Mouse (Mus musculus): Measurements from ENCODE around the gene A630001G21Rik. TPM values are rescaled to one million over a fixed set of nuclear protein-coding genes. Genes with fewer than 3 reads are reported as not detected.

The A630001G21Rik gene
- total RNA-seq, 1 experiment, result 0.76 TPM

- no peak overlapping the region for H3K9ac ChIP-seq (ENCODE audit: insufficient read depth, low read depth, low read length, poor library complexity, severe bottlenecking)
- no peak overlapping the region for H3K27ac ChIP-seq (ENCODE audit: insufficient read depth, low read depth, low read length, poor library complexity, severe bottlenecking)
- in situ Hi-C loops (cut with MboI; ENCODE audit: low sequenced_read_pairs in 2 of 2, unreplicated experiment in 2 of 2), result no loop called here
- TF ChIP-seq CHD2 (IDR thresholded peaks at IDR 0.05; ENCODE audit: low read depth, low read length), result no peak
- no peak for TF ChIP-seq ZC3H11A (IDR thresholded peaks at IDR 0.05; ENCODE audit: borderline replicate concordance, low read depth, low read length)
- no peak for TF ChIP-seq ZNF384 (IDR thresholded peaks at IDR 0.05; ENCODE audit: low read depth, low read length)
- TF ChIP-seq MAFK (IDR thresholded peaks at IDR 0.05; ENCODE audit: insufficient read depth, low read depth, low read length), result no peak
- TF ChIP-seq HCFC1 (IDR thresholded peaks at IDR 0.05; ENCODE audit: borderline replicate concordance, insufficient read depth, low read length), result no peak
- H3K9me3 ChIP-seq (ENCODE audit: control insufficient read depth, insufficient read depth, low read depth, low read length), result no peaks in the 10 kb centered on the region
- no peak for DNase-seq (ENCODE audit: low read depth, low spot score)
- no peaks in the 10 kb centered on the region for H3K4me1 ChIP-seq (ENCODE audit: control insufficient read depth in 2 of 2, insufficient read depth in 2 of 2, low read length in 2 of 2, poor library complexity in 1 of 2)
- no peak overlapping the region for H3K4me3 ChIP-seq (ENCODE audit: insufficient read depth in 1 of 2, low read depth in 1 of 2, low read length in 2 of 2, poor library complexity in 1 of 2, severe bottlenecking in 1 of 2)
- H3K36me3 ChIP-seq (ENCODE audit: control insufficient read depth, insufficient read depth, low read length, poor library complexity, severe bottlenecking), result no peaks in the 10 kb centered on the region
These were observed 80.5 kb downstream of the A630001G21Rik start for GRCm38 (mm10) chr1:85697721-85698493.

GRCm38 (mm10) chr1:85695646-85696045 lies 82.8 kb downstream of the A630001G21Rik start:
- Histone ChIP-seq H3K4me3 (ENCODE audit: insufficient read depth in 1 of 2, low read depth in 1 of 2, low read length in 2 of 2, poor library complexity in 1 of 2, severe bottlenecking in 1 of 2) (no peak overlapping the region), H3K9me3 (ENCODE audit: control insufficient read depth, insufficient read depth, low read depth, low read length) (no peaks in the 10 kb centered on the region), H3K27ac (ENCODE audit: insufficient read depth, low read depth, low read length, poor library complexity, severe bottlenecking) (no peak overlapping the region), H3K9ac (ENCODE audit: insufficient read depth, low read depth, low read length, poor library complexity, severe bottlenecking) (no peak overlapping the region), H3K36me3 (ENCODE audit: control insufficient read depth, insufficient read depth, low read length, poor library complexity, severe bottlenecking) (no peaks in the 10 kb centered on the region), H3K4me1 (ENCODE audit: control insufficient read depth in 2 of 2, insufficient read depth in 2 of 2, low read length in 2 of 2, poor library complexity in 1 of 2) (no peaks in the 10 kb centered on the region)
- TF ChIP-seq ZNF384 (IDR thresholded peaks at IDR 0.05; ENCODE audit: low read depth, low read length) (no peak), HCFC1 (IDR thresholded peaks at IDR 0.05; ENCODE audit: borderline replicate concordance, insufficient read depth, low read length) (no peak), CHD2 (IDR thresholded peaks at IDR 0.05; ENCODE audit: low read depth, low read length) (no peak), ZC3H11A (IDR thresholded peaks at IDR 0.05; ENCODE audit: borderline replicate concordance, low read depth, low read length) (no peak), MAFK (IDR thresholded peaks at IDR 0.05; ENCODE audit: insufficient read depth, low read depth, low read length) (no peak)
- no peak for DNase-seq (ENCODE audit: low read depth, low spot score)
- in situ Hi-C loops (cut with MboI; ENCODE audit: low sequenced_read_pairs in 2 of 2, unreplicated experiment in 2 of 2), result no loop called here

GRCm38 (mm10) chr1:85693280-85693679 lies 85.2 kb downstream of the A630001G21Rik start:
- no peak overlapping the region for H3K4me3 ChIP-seq (ENCODE audit: insufficient read depth in 1 of 2, low read depth in 1 of 2, low read length in 2 of 2, poor library complexity in 1 of 2, severe bottlenecking in 1 of 2)
- in situ Hi-C loops (cut with MboI; ENCODE audit: low sequenced_read_pairs in 2 of 2, unreplicated experiment in 2 of 2), result no loop called here
- H3K36me3 ChIP-seq (ENCODE audit: control insufficient read depth, insufficient read depth, low read length, poor library complexity, severe bottlenecking), result no peaks in the 10 kb centered on the region
- H3K9ac ChIP-seq (ENCODE audit: insufficient read depth, low read depth, low read length, poor library complexity, severe bottlenecking), result no peak overlapping the region
- no peak for DNase-seq (ENCODE audit: low read depth, low spot score)
- H3K4me1 ChIP-seq (ENCODE audit: control insufficient read depth in 2 of 2, insufficient read depth in 2 of 2, low read length in 2 of 2, poor library complexity in 1 of 2), result no peaks in the 10 kb centered on the region
- TF ChIP-seq ZNF384 (IDR thresholded peaks at IDR 0.05; ENCODE audit: low read depth, low read length), result no peak
- no peak for TF ChIP-seq MAFK (IDR thresholded peaks at IDR 0.05; ENCODE audit: insufficient read depth, low read depth, low read length)
- TF ChIP-seq ZC3H11A (IDR thresholded peaks at IDR 0.05; ENCODE audit: borderline replicate concordance, low read depth, low read length), result no peak
- TF ChIP-seq HCFC1 (IDR thresholded peaks at IDR 0.05; ENCODE audit: borderline replicate concordance, insufficient read depth, low read length), result no peak
- TF ChIP-seq CHD2 (IDR thresholded peaks at IDR 0.05; ENCODE audit: low read depth, low read length), result no peak
- no peak overlapping the region for H3K27ac ChIP-seq (ENCODE audit: insufficient read depth, low read depth, low read length, poor library complexity, severe bottlenecking)
- no peaks in the 10 kb centered on the region for H3K9me3 ChIP-seq (ENCODE audit: control insufficient read depth, insufficient read depth, low read depth, low read length)

- no peak for DNase-seq (ENCODE audit: low read depth, low spot score)
- Histone ChIP-seq H3K36me3 (ENCODE audit: control insufficient read depth, insufficient read depth, low read length, poor library complexity, severe bottlenecking) (no peaks in the 10 kb centered on the region), H3K9me3 (ENCODE audit: control insufficient read depth, insufficient read depth, low read depth, low read length) (no peaks in the 10 kb centered on the region), H3K4me3 (ENCODE audit: insufficient read depth in 1 of 2, low read depth in 1 of 2, low read length in 2 of 2, poor library complexity in 1 of 2, severe bottlenecking in 1 of 2) (no peak overlapping the region), H3K9ac (ENCODE audit: insufficient read depth, low read depth, low read length, poor library complexity, severe bottlenecking) (no peak overlapping the region), H3K4me1 (ENCODE audit: control insufficient read depth in 2 of 2, insufficient read depth in 2 of 2, low read length in 2 of 2, poor library complexity in 1 of 2) (no peaks in the 10 kb centered on the region), H3K27ac (ENCODE audit: insufficient read depth, low read depth, low read length, poor library complexity, severe bottlenecking) (no peak overlapping the region)
- TF ChIP-seq ZC3H11A (IDR thresholded peaks at IDR 0.05; ENCODE audit: borderline replicate concordance, low read depth, low read length), result no peak
- no peak for TF ChIP-seq CHD2 (IDR thresholded peaks at IDR 0.05; ENCODE audit: low read depth, low read length)
- no peak for TF ChIP-seq HCFC1 (IDR thresholded peaks at IDR 0.05; ENCODE audit: borderline replicate concordance, insufficient read depth, low read length)
- in situ Hi-C loops (cut with MboI; ENCODE audit: low sequenced_read_pairs in 2 of 2, unreplicated experiment in 2 of 2), result no loop called here
These were observed 86.2 kb downstream of the A630001G21Rik start for GRCm38 (mm10) chr1:85692281-85692680.
